Mouse (Mus musculus): ENCODE measurements at regions not wholly inside any gene's neighbourhood (a gene's known extent, or its start where the extent isn't known, plus 50 kb on each side); places are given as distances from the start of the nearest gene placed in this dataset.

GRCm38 (mm10) chr9:61144685-61145318, 227.4 kb upstream of the Tle3 start:
- H3K27ac ChIP-seq: no peak overlapping the region
- peaks cover 6% of the 10 kb centered on the region for H3K27me3 ChIP-seq (ENCODE audit: insufficient read depth, poor library complexity, severe bottlenecking)
- H3K36me3 ChIP-seq: no peaks in the 10 kb centered on the region
- no peak overlapping the region for H3K4me3 ChIP-seq
- no peaks in the 10 kb centered on the region for H3K4me1 ChIP-seq (replicated peaks)
- H3K9me3 ChIP-seq: no peaks in the 10 kb centered on the region
- 83% methylated on average over 11 of the region's 11 CpGs for WGBS
- no peak for DNase-seq (ENCODE audit: low spot score)

- DNase-seq (ENCODE audit: low spot score): no peak
- 92% methylated on average over 8 of the region's 8 CpGs for WGBS
These were observed 226.4 kb upstream of the Tle3 start for GRCm38 (mm10) chr9:61145738-61146137.

GRCm38 (mm10) chr9:61151201-61151600, 221.0 kb upstream of the Tle3 start:
- DNase-seq (ENCODE audit: low spot score): no peak
- H3K27me3 ChIP-seq (ENCODE audit: insufficient read depth, poor library complexity, severe bottlenecking): peaks cover 15% of the 10 kb centered on the region
- peaks cover 22% of the 10 kb centered on the region for H3K4me1 ChIP-seq (replicated peaks)
- H3K9me3 ChIP-seq: no peaks in the 10 kb centered on the region
- H3K27ac ChIP-seq: no peak overlapping the region
- no peaks in the 10 kb centered on the region for H3K36me3 ChIP-seq
- H3K4me3 ChIP-seq: no peak overlapping the region
- WGBS: 80% methylated on average over 4 of the region's 4 CpGs

More at GRCm38 (mm10) chr9:61145738-61146137, 226.4 kb upstream of the Tle3 start:
- Histone ChIP-seq H3K4me3 (no peak overlapping the region), H3K27me3 (ENCODE audit: insufficient read depth, poor library complexity, severe bottlenecking) (peaks cover 7% of the 10 kb centered on the region), H3K27ac (no peak overlapping the region), H3K4me1 (replicated peaks) (no peaks in the 10 kb centered on the region), H3K36me3 (no peaks in the 10 kb centered on the region), H3K9me3 (no peaks in the 10 kb centered on the region)

- Histone ChIP-seq H3K4me3 (no peak overlapping the region), H3K27me3 (ENCODE audit: insufficient read depth, poor library complexity, severe bottlenecking) (peaks cover 22% of the 10 kb centered on the region), H3K4me1 (replicated peaks) (peaks cover 22% of the 10 kb centered on the region), H3K27ac (no peak overlapping the region), H3K9me3 (peaks cover 3% of the 10 kb centered on the region; the same call in 1 of the 2 replicates), H3K36me3 (no peaks in the 10 kb centered on the region)
- no peak for DNase-seq (ENCODE audit: low spot score)
- 76% methylated on average over 12 of the region's 12 CpGs for WGBS
These were observed 220.2 kb upstream of the Tle3 start for GRCm38 (mm10) chr9:61151901-61152337.

- Histone ChIP-seq H3K27ac (peak overlapping the region; percentile 5; the same call in 1 of the 2 replicates), H3K4me3 (no peak overlapping the region), H3K27me3 (ENCODE audit: insufficient read depth, poor library complexity, severe bottlenecking) (peaks cover 37% of the 10 kb centered on the region), H3K36me3 (no peaks in the 10 kb centered on the region), H3K4me1 (replicated peaks) (peaks cover 36% of the 10 kb centered on the region), H3K9me3 (peaks cover 4% of the 10 kb centered on the region; the same call in 1 of the 2 replicates)
- 23% methylated on average over 6 of the region's 6 CpGs for WGBS
- DNase-seq (ENCODE audit: low spot score): peak; percentile 19
These were observed 217.4 kb upstream of the Tle3 start for GRCm38 (mm10) chr9:61154721-61155120.

- peaks cover 36% of the 10 kb centered on the region for H3K4me1 ChIP-seq (replicated peaks)
- peaks cover 46% of the 10 kb centered on the region for H3K27me3 ChIP-seq (ENCODE audit: insufficient read depth, poor library complexity, severe bottlenecking)
- H3K36me3 ChIP-seq: no peaks in the 10 kb centered on the region
- H3K4me3 ChIP-seq: no peak overlapping the region
- no peak overlapping the region for H3K27ac ChIP-seq
- DNase-seq (ENCODE audit: low spot score): no peak
- 72% methylated on average over 14 of the region's 14 CpGs for WGBS
- peaks cover 4% of the 10 kb centered on the region; the same call in 1 of the 2 replicates for H3K9me3 ChIP-seq
These were observed 216.3 kb upstream of the Tle3 start for GRCm38 (mm10) chr9:61155851-61156250.

GRCm38 (mm10) chr9:61158192-61158770, 213.9 kb upstream of the Tle3 start:
- Histone ChIP-seq H3K27ac (peak overlapping the region; percentile 56; the same call in 1 of the 2 replicates), H3K27me3 (ENCODE audit: insufficient read depth, poor library complexity, severe bottlenecking) (peaks cover 52% of the 10 kb centered on the region), H3K9me3 (peaks cover 4% of the 10 kb centered on the region; the same call in 1 of the 2 replicates), H3K4me1 (replicated peaks) (peaks cover 47% of the 10 kb centered on the region), H3K4me3 (no peak overlapping the region), H3K36me3 (no peaks in the 10 kb centered on the region)
- WGBS: 50% methylated on average over 10 of the region's 10 CpGs
- no peak for DNase-seq (ENCODE audit: low spot score)

GRCm38 (mm10) chr9:61159159-61159558, 213.0 kb upstream of the Tle3 start:
- Histone ChIP-seq H3K36me3 (no peaks in the 10 kb centered on the region), H3K27me3 (ENCODE audit: insufficient read depth, poor library complexity, severe bottlenecking) (peaks cover 49% of the 10 kb centered on the region), H3K4me3 (no peak overlapping the region), H3K27ac (no peak overlapping the region), H3K4me1 (replicated peaks) (peaks cover 53% of the 10 kb centered on the region), H3K9me3 (peaks cover 4% of the 10 kb centered on the region; the same call in 1 of the 2 replicates)
- 90% methylated on average over 2 of the region's 2 CpGs for WGBS
- DNase-seq (ENCODE audit: low spot score): no peak

GRCm38 (mm10) chr9:61159616-61160015, 212.6 kb upstream of the Tle3 start:
- Histone ChIP-seq H3K4me1 (replicated peaks) (peaks cover 54% of the 10 kb centered on the region), H3K36me3 (no peaks in the 10 kb centered on the region), H3K4me3 (no peak overlapping the region), H3K27me3 (ENCODE audit: insufficient read depth, poor library complexity, severe bottlenecking) (peaks cover 53% of the 10 kb centered on the region), H3K27ac (no peak overlapping the region), H3K9me3 (peaks cover 4% of the 10 kb centered on the region; the same call in 1 of the 2 replicates)
- DNase-seq (ENCODE audit: low spot score): no peak
- 83% methylated on average over 10 of the region's 10 CpGs for WGBS

GRCm38 (mm10) chr9:61162884-61163283, 209.3 kb upstream of the Tle3 start:
- no peak overlapping the region for H3K27ac ChIP-seq
- H3K27me3 ChIP-seq (ENCODE audit: insufficient read depth, poor library complexity, severe bottlenecking): peaks cover 56% of the 10 kb centered on the region; the same call in 1 of the 2 replicates
- H3K4me1 ChIP-seq (replicated peaks): peaks cover 44% of the 10 kb centered on the region
- WGBS: 90% methylated on average over 10 of the region's 10 CpGs
- no peaks in the 10 kb centered on the region for H3K36me3 ChIP-seq
- H3K4me3 ChIP-seq: no peak overlapping the region
- no peak for DNase-seq (ENCODE audit: low spot score)
- H3K9me3 ChIP-seq: no peaks in the 10 kb centered on the region

- H3K27me3 ChIP-seq (ENCODE audit: insufficient read depth, poor library complexity, severe bottlenecking): peaks cover 49% of the 10 kb centered on the region; the same call in 1 of the 2 replicates
- 66% methylated on average over 19 of the region's 19 CpGs for WGBS
These were observed 208.4 kb upstream of the Tle3 start for GRCm38 (mm10) chr9:61163671-61164288.

GRCm38 (mm10) chr9:61164501-61165251, 207.5 kb upstream of the Tle3 start:
- H3K27me3 ChIP-seq (ENCODE audit: insufficient read depth, poor library complexity, severe bottlenecking): peaks cover 51% of the 10 kb centered on the region; the same call in 1 of the 2 replicates
- peaks cover 30% of the 10 kb centered on the region for H3K4me1 ChIP-seq (replicated peaks)
- 64% methylated on average over 11 of the region's 11 CpGs for WGBS
- DNase-seq (ENCODE audit: low spot score): no peak
- 0 out of 2 replicates have a peak overlapping the region, but pooled peaks have one; percentile 40 for H3K27ac ChIP-seq
- no peaks in the 10 kb centered on the region for H3K9me3 ChIP-seq
- no peaks in the 10 kb centered on the region for H3K36me3 ChIP-seq
- H3K4me3 ChIP-seq: no peak overlapping the region

More at GRCm38 (mm10) chr9:61163671-61164288, 208.4 kb upstream of the Tle3 start:
- 0 out of 2 replicates have a peak overlapping the region, but pooled peaks have one; percentile 40 for H3K27ac ChIP-seq
- H3K36me3 ChIP-seq: no peaks in the 10 kb centered on the region
- DNase-seq (ENCODE audit: low spot score): peak; percentile 20
- H3K4me1 ChIP-seq (replicated peaks): peaks cover 35% of the 10 kb centered on the region
- no peaks in the 10 kb centered on the region for H3K9me3 ChIP-seq
- no peak overlapping the region for H3K4me3 ChIP-seq
